Mouse (Mus musculus) forebrain, embryonic 16.5 days (tissue): ENCODE data around the gene Coro6. TPM values are rescaled to one million over a fixed set of nuclear protein-coding genes. Genes with fewer than 3 reads are reported as not detected.

Experiments used
- polyA plus RNA-seq: library from polyadenylated mRNA; unstranded; fragments of >200 nt; fragmentation: Nextera tagmentation; extraction: Ambion mirVana; gene quantifications from 2 replicates; pipeline ENCODE4 v1.2.1, GENCODE M21; 2015

Coro6 gene
- polyA plus RNA-seq, 1 experiment from 2014 or later: not detected

Other genes starting within 250 kb of the Coro6 start
- 21.3 and 22.1 TPM in 2 replicates for gene Ssh2, start 246.1 kb upstream of the Coro6 start, polyA plus RNA-seq
- gene Ankrd13b, start 27.3 kb downstream of the Coro6 start, polyA plus RNA-seq: 33.1 and 38.4 TPM in 2 replicates
- gene Git1, start 31.2 kb downstream of the Coro6 start, polyA plus RNA-seq: 14.1 and 16.3 TPM in 2 replicates
- 1.4 and 1.8 TPM in 2 replicates for gene Abhd15, start 52.7 kb downstream of the Coro6 start, polyA plus RNA-seq
- gene Trp53i13, start 53.6 kb downstream of the Coro6 start, polyA plus RNA-seq: 13.0 and 14.9 TPM in 2 replicates
- not detected in 2 replicates for gene Gm10392, start 56.8 kb downstream of the Coro6 start, polyA plus RNA-seq
- 27.5 and 29.4 TPM in 2 replicates for gene Taok1, start 145.4 kb downstream of the Coro6 start, polyA plus RNA-seq
- 2.7 and 3.6 TPM in 2 replicates for gene Nufip2, start 223.7 kb downstream of the Coro6 start, polyA plus RNA-seq